Mouse (Mus musculus): Measurements from ENCODE around the gene Apeh. TPM values are rescaled to one million over a fixed set of nuclear protein-coding genes. Genes with fewer than 3 reads are reported as not detected.
A peak's percentile ranks its signal among the peaks of the same experiment; 100 is the strongest.
"Not testable (repeated sequence)": the region's sequence is repeated elsewhere in the genome, so short reads cannot be mapped to it uniquely, and the experiment has no call there.

Apeh gene
- polyA plus RNA-seq (2015; fragmentation: Nextera tagmentation; extraction: Ambion mirVana), result 176 and 195 TPM in 2 replicates

DNA sequence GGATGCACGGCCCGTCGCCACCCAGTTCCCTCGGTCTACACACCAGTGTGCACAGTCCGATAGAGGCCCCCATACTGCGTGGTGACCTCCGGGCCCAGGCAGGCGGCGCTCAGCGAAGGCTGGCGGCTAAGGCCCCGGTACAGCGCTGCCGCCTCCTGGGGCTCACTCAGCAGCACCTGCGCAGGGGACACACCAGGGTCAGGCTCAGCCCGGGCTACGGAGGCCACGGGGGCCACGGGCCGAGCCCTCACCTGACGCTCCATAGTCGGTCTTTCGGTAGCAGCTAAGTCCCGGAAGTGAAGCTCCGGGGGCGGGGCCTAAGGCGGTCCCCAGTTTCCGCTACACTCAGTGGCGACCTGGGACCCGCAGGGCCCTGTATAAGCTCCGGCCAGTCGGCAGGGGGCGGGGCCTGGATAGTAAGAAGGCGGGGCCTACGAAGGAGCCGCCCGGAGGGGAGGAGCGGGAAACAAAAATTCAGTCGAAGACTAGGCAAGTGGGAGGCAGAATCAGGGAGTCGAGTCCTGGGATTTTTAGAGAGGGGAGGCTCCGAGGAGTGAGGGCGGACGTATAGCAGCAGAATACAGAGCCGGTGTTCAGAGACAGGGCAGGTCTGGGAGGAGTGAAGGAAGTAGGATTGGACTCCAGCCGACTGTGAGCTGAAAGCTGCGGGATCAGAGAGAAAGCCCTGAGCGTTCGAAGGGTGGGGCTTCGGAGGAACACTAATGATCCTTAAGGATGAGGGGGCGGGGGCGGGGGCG lies at the start of gene Apeh:
TSS of gene Apeh (minus strand) at position 423 of the 758 bp plus-strand sequence.
- Histone ChIP-seq H3K4me3 (replicated peaks) (peak within 1 kb of the TSS; percentile 95), H3K9ac (peak within 1 kb of the TSS; percentile 98), H3K4me2 (peak within 1 kb of the TSS; percentile 92), H3K9me3 (replicated peaks) (no peaks in the 10 kb centered on the region), H3K36me3 (peaks cover 57% of the 10 kb centered on the region), H3K27me3 (no peaks in the 10 kb centered on the region), H3K4me1 (replicated peaks) (peaks cover 71% of the 10 kb centered on the region), H3K27ac (peak within 1 kb of the TSS; percentile 100)
- DNase-seq (peak; percentile 99), ATAC-seq (ENCODE audit: low read depth) (peak; percentile 82)
- under 1% methylated on average over 52 of the region's 52 CpGs for WGBS (ENCODE audit: insufficient replicate concordance)

DNA sequence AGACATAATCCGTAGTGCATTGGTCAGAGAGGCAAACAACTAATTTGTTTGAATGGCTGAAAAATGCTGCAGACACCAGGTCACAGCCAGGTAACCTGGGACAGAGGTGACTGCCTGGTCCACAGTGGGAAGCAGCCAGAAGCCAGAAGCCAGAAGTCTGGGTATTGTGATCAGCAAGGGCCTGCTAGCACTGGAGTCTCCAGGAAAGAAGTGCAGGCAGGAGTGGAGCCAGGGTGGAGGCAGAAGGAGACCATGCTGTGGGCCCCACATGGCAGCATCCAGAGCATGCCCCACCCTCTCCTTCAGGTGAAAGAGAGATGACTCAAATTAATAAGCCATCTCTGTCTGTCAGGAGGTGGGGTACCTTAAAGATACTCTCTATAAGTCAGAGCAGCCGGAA lies 49.1 kb upstream of the Apeh start:
- no peak overlapping the region for H3K9ac ChIP-seq
- H3K36me3 ChIP-seq, result no peaks in the 10 kb centered on the region
- no peak for ATAC-seq (ENCODE audit: low read depth)
- 80% methylated on average over 2 of the region's 2 CpGs for WGBS (ENCODE audit: insufficient replicate concordance)
- H3K9me3 ChIP-seq (replicated peaks), result no peaks in the 10 kb centered on the region
- DNase-seq, result no peak
- H3K4me2 ChIP-seq, result no peak overlapping the region
- no peaks in the 10 kb centered on the region for H3K4me1 ChIP-seq (replicated peaks)
- no peak overlapping the region for H3K27ac ChIP-seq
- H3K4me3 ChIP-seq (replicated peaks), result no peak overlapping the region
- peaks cover 6% of the 10 kb centered on the region for H3K27me3 ChIP-seq

DNA sequence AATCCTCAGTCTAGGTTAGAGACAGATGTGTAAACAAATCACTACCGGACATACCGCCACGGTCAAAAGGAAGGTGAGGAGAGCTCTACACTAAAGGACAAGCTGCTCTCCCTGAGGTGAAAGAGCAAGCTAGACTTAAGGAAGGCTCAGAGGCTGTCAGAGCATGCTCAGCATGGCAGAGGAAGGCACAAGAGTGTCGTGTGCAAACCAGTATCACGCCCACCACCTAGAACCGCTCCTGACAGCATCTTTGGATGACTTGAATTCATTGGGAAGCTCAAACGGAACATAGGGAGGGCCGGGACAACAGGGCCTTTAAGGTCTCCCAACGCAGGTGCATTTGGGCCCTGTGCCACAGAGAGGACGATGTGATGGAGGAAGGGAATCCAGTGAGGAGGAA lies 47.0 kb upstream of the Apeh start:
- H3K4me2 ChIP-seq, result no peak overlapping the region
- DNase-seq (no peak), ATAC-seq (ENCODE audit: low read depth) (no peak)
- peaks cover 24% of the 10 kb centered on the region for H3K27me3 ChIP-seq
- no peaks in the 10 kb centered on the region for H3K4me1 ChIP-seq (replicated peaks)
- H3K27ac ChIP-seq, result no peak overlapping the region
- no peaks in the 10 kb centered on the region for H3K9me3 ChIP-seq (replicated peaks)
- H3K9ac ChIP-seq, result no peak overlapping the region
- no peaks in the 10 kb centered on the region for H3K36me3 ChIP-seq
- H3K4me3 ChIP-seq (replicated peaks), result no peak overlapping the region
- WGBS (ENCODE audit: insufficient replicate concordance), result 73% methylated on average over 10 of the region's 10 CpGs

DNA sequence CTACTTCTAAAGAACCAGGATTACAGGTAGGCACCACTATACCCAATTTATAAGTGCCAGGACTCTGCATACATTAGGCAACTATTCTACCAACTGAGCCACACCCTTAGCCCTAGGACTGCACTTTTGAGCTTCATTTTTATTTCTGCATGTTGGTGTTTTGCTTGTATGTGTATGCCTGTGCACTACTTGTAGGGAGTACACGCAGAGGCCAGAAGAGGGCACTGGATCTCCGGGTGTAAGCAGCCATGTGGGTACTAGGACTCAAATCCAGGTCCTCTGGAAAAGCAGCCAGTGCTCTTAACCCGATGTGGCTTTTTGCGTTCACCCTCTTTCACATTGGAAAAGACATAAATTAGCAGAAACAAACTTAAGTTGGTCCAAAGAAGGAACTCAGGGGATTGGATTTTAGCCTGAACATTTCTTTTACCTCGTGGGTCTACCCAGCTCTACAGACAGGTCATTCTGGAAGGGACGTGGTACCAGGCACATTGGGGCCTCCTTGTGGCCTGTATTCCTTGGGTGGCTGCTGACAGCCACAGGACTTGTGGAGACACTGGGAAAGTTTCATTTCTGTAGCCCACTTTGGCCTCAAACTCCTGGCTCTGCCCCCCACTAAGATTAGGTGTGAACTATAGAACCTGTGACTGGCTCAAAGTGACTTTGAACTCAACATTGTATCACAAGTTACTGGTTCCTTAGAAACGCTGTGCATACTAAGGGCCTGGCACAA lies 45.7 kb upstream of the Apeh start:
- Histone ChIP-seq H3K27ac (no peak overlapping the region), H3K9me3 (replicated peaks) (no peaks in the 10 kb centered on the region), H3K4me3 (replicated peaks) (no peak overlapping the region), H3K4me1 (replicated peaks) (no peaks in the 10 kb centered on the region), H3K4me2 (no peak overlapping the region), H3K27me3 (peaks cover 24% of the 10 kb centered on the region), H3K36me3 (no peaks in the 10 kb centered on the region), H3K9ac (no peak overlapping the region)
- DNase-seq, result no peak
- 61% methylated on average over 7 of the region's 7 CpGs for WGBS (ENCODE audit: insufficient replicate concordance)
- ATAC-seq (ENCODE audit: low read depth), result no peak

DNA sequence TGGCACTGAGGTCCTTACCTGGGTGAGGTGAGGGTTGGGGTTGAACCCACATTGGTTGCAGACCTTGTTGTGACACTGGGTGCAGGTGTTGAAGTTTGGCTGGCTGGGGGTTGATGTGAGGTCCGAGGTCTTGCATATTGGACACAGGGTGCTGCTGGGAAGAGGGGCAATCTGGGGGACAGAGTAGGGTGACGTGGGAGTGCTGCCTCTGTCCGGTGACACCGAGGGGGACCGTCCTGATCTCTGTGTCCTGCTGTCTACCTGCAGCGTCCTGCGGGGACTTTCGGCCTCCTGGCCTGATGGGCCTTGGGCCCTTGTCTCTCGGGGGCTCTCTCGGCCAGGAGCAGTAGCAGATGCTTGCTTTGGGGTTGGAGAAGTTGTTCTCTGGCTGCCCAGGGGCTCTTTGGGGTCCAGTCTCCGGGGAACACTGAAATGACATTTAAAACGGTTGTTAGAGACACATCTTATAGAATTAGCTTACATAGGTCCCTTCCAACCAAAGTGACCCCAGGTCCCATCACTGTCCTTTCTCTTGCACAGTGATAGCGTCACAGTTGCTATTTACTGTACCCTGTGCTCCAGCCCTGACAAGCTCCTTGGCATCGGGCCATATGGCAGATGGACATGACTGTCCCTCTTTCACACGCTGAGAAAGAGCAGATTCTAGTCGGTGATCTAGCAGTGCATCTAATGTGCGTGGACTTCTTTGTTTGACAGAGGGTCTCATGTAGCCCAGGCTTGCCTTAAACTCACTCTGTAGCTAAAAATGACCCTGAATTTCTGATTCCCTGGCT lies 45.0 kb upstream of the Apeh start:
- WGBS (ENCODE audit: insufficient replicate concordance), result 66% methylated on average over 17 of the region's 17 CpGs
- Histone ChIP-seq H3K4me3 (replicated peaks) (no peak overlapping the region), H3K27ac (no peak overlapping the region), H3K4me2 (no peak overlapping the region), H3K4me1 (replicated peaks) (no peaks in the 10 kb centered on the region), H3K36me3 (no peaks in the 10 kb centered on the region), H3K27me3 (peaks cover 24% of the 10 kb centered on the region), H3K9me3 (replicated peaks) (no peaks in the 10 kb centered on the region), H3K9ac (no peak overlapping the region)
- DNase-seq (no peak), ATAC-seq (ENCODE audit: low read depth) (no peak)

DNA sequence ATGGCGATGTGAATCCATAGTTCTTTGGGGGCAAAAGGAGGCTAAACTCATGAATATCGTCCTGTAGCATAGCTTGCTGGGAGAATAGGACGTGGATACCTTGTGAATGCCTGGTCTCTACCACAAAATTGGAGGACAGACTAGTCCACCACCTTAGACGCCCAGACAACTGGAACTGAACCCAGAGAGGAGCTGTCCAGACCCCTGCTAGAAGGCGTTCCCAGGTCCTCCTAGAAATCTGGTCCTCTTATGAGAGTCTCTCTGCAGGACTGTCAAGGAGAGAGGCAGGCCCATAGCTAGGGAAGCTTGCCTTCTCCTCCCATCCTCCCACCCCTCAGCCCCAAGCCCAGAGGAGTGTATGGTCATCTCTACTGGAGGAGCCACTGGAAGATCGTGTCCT lies 43.7 kb upstream of the Apeh start:
- no peak overlapping the region for H3K9ac ChIP-seq
- no peak overlapping the region for H3K27ac ChIP-seq
- no peaks in the 10 kb centered on the region for H3K36me3 ChIP-seq
- H3K27me3 ChIP-seq, result peaks cover 24% of the 10 kb centered on the region
- H3K4me3 ChIP-seq (replicated peaks), result no peak overlapping the region
- no peak overlapping the region for H3K4me2 ChIP-seq
- H3K4me1 ChIP-seq (replicated peaks), result no peaks in the 10 kb centered on the region
- DNase-seq (no peak), ATAC-seq (ENCODE audit: low read depth) (no peak)
- 51% methylated on average over 6 of the region's 6 CpGs for WGBS (ENCODE audit: insufficient replicate concordance)
- no peaks in the 10 kb centered on the region for H3K9me3 ChIP-seq (replicated peaks)

DNA sequence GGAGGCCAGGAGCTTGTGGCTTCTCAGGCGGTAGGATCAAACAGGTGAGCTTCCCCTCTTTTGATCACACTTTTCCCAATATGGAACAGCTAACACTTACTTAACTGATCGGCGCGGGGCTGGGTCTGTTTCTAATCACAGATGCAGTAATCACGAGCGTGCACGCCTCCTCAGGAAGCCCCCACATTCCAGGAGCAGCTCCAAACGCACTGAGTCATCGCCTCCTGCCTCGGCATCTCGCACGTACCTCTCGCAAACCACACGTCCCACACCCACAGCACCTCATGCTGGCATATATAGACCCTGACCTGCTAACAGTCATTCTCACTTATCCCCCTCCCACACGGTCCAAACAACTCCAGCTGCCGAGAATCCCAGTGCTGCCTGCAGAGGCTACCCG lies 43.1 kb upstream of the Apeh start:
- ATAC-seq (ENCODE audit: low read depth) (no peak), DNase-seq (no peak)
- no peak overlapping the region for H3K27ac ChIP-seq
- peaks cover 24% of the 10 kb centered on the region for H3K27me3 ChIP-seq
- no peak overlapping the region for H3K9ac ChIP-seq
- 22% methylated on average over 17 of the region's 17 CpGs for WGBS (ENCODE audit: insufficient replicate concordance)
- no peak overlapping the region for H3K4me3 ChIP-seq (replicated peaks)
- no peaks in the 10 kb centered on the region for H3K36me3 ChIP-seq
- H3K4me1 ChIP-seq (replicated peaks), result no peaks in the 10 kb centered on the region
- no peaks in the 10 kb centered on the region for H3K9me3 ChIP-seq (replicated peaks)
- H3K4me2 ChIP-seq, result no peak overlapping the region

DNA sequence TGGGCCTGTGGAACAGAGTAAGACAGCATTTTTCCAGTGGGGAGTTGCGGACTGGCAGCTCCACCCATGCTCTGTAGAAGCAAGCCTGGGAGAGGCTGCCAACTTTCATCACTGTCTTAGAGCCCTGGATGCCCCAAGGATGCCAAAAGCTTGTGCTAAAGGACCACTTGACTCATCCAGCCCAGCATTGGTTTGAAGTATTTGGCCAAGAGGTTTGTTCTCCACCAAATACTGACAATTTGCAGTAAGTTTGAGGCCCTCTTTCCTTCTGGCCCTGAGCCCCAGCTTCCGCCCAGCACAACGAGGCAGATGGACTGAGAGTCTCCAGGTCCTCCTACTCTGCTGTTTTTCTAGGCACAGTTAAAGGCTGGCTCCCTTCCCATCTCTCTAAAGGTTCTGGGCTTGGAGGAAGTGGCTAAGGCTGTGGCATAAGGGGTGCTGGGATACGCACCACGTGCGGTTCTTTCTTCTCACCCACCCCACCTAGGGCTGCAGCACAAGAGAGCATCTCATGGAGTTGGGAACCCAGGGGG lies 42.6 kb upstream of the Apeh start:
- Histone ChIP-seq H3K9ac (no peak overlapping the region), H3K27me3 (peaks cover 24% of the 10 kb centered on the region), H3K4me2 (no peak overlapping the region), H3K27ac (0 out of 2 replicates have a peak overlapping the region, but pooled peaks have one; percentile 10), H3K36me3 (no peaks in the 10 kb centered on the region), H3K4me1 (replicated peaks) (no peaks in the 10 kb centered on the region), H3K9me3 (replicated peaks) (no peaks in the 10 kb centered on the region), H3K4me3 (replicated peaks) (no peak overlapping the region)
- 66% methylated on average over 6 of the region's 6 CpGs for WGBS (ENCODE audit: insufficient replicate concordance)
- no peak for DNase-seq
- ATAC-seq (ENCODE audit: low read depth), result no peak

DNA sequence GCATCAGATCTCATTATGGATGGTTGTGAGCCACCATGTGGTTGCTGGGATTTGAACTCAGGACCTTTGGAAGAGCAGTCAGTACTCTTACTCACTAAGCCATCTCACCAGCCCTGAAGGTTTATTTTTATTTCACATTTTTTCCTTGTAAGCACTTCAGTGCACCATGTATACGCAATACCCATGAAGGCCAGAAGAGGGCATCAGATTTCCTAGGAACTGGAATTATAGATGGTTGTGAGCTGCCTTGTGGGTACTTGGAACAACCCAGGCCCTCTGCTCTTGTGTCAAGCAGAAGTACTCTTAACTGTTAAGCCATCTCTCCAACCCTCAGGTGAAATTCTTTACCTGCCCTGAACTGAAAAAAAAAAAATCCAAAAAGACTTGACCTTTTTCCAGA lies 41.8 kb upstream of the Apeh start:
- Histone ChIP-seq H3K36me3 (no peaks in the 10 kb centered on the region), H3K27me3 (peaks cover 24% of the 10 kb centered on the region), H3K4me2 (no peak overlapping the region), H3K9ac (no peak overlapping the region), H3K27ac (no peak overlapping the region), H3K9me3 (replicated peaks) (no peaks in the 10 kb centered on the region), H3K4me3 (replicated peaks) (no peak overlapping the region), H3K4me1 (replicated peaks) (no peaks in the 10 kb centered on the region)
- ATAC-seq (ENCODE audit: low read depth), result no peak
- 3% methylated on average over 1 of the region's 1 CpGs for WGBS (ENCODE audit: insufficient replicate concordance)
- no peak for DNase-seq

DNA sequence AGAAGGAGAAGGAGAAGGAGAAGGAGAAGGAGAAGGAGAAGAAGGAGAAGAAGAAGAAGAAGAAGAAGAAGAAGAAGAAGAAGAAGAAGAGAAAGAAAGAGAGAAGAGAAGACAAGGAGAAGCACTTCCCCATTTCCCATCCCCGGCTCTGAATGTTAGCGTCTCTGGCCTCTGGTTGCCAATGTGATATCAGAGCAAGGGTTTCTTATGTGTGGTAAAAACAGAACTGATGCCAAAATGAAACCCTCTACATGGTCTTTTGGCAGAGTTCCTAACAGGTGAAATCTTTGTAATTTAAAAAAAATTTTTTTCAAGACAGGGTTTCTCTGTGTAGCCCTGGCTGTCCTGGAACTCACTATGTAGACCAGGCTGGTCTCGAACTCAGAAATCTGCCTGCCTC lies 41.3 kb upstream of the Apeh start:
- H3K4me3 ChIP-seq (replicated peaks); H3K36me3 ChIP-seq; H3K4me1 ChIP-seq (replicated peaks); H3K9me3 ChIP-seq (replicated peaks); DNase-seq; H3K9ac ChIP-seq; H3K27ac ChIP-seq; ATAC-seq (ENCODE audit: low read depth); H3K4me2 ChIP-seq: not testable (repeated sequence)
- peaks cover 24% of the 10 kb centered on the region for H3K27me3 ChIP-seq
- WGBS (ENCODE audit: insufficient replicate concordance), result 59% methylated on average over 3 of the region's 3 CpGs

DNA sequence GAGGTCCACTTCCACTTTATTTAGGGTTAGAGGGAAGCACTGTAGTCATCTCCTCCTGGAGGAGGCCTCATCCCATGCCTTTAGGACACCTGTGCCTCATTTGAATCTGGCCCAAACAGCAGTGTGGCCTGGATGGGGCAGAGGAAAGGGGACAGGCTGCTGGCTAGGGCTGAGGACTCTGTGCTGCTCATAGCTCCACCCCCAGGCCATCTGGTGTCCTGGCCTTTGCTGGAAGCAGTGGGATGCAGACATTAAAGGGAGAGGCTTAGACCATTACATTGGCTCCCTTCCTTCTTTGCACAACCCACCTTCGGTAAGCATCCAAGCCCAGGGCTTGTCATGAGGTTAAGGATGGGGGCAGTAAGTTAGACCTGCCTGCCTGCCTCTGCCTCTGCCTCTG lies 39.1 kb upstream of the Apeh start:
- no peaks in the 10 kb centered on the region for H3K9me3 ChIP-seq (replicated peaks)
- no peaks in the 10 kb centered on the region for H3K36me3 ChIP-seq
- no peak overlapping the region for H3K27ac ChIP-seq
- peaks cover 23% of the 10 kb centered on the region for H3K27me3 ChIP-seq
- no peak overlapping the region for H3K4me2 ChIP-seq
- DNase-seq, result no peak
- no peak overlapping the region for H3K4me3 ChIP-seq (replicated peaks)
- no peak for ATAC-seq (ENCODE audit: low read depth)
- H3K4me1 ChIP-seq (replicated peaks), result no peaks in the 10 kb centered on the region
- WGBS (ENCODE audit: insufficient replicate concordance), result 45% methylated on average over 1 of the region's 1 CpGs
- no peak overlapping the region for H3K9ac ChIP-seq
